Mouse (Mus musculus) midbrain, embryonic 10.5 days (tissue): ENCODE measurements around the gene Pde4dip. TPM values are rescaled to one million over a fixed set of nuclear protein-coding genes. Genes with fewer than 3 reads are reported as not detected.
A peak's percentile ranks its signal among the peaks of the same experiment; 100 is the strongest.

Experiments used
- DNase-seq: peaks from one replicate; pipeline ENCODE4 v3.0.0-alpha.2; 2017; ENCODE audit warnings: low spot score
- H3K27ac ChIP-seq: fragments of 300-500 bp; sonication (generic); replicated peaks from 2 replicates; pipeline ENCODE4 v1.5.1; 2016; ENCODE audit warnings: mild to moderate bottlenecking
- H3K27me3 ChIP-seq: fragments of 300-500 bp; sonication (generic); 2 replicates; pipeline ENCODE4 v1.6.1; 2016; ENCODE audit warnings: low read depth, mild to moderate bottlenecking; ENCODE audit not compliant: poor library complexity, severe bottlenecking
- H3K36me3 ChIP-seq: fragments of 300-500 bp; sonication (generic); 2 replicates; pipeline ENCODE4 v1.6.1; 2016; ENCODE audit warnings: mild to moderate bottlenecking, moderate library complexity
- H3K4me1 ChIP-seq: fragments of 300-500 bp; sonication (generic); 2 replicates; pipeline ENCODE4 v1.6.1; 2016
- H3K4me3 ChIP-seq: fragments of 300-500 bp; sonication (generic); 2 replicates; pipeline ENCODE4 v1.5.1; 2016; ENCODE audit warnings: mild to moderate bottlenecking, moderate library complexity
- H3K9me3 ChIP-seq: fragments of 300-500 bp; sonication (generic); replicated peaks from 2 replicates; pipeline ENCODE4 v1.6.1; 2016; ENCODE audit warnings: mild to moderate bottlenecking
- WGBS: fragments of 180-500 bp; shearing (Covaris S2); methylation state at CpG from one replicate; pipeline ENCODE4 v1.1.7; 2016; 5-methylcytosine and 5-hydroxymethylcytosine counted together
- polyA plus RNA-seq: library from polyadenylated mRNA; unstranded; fragments of >200 nt; fragmentation: Nextera tagmentation; extraction: Ambion mirVana; gene quantifications from 2 replicates; pipeline ENCODE4 v1.2.1, GENCODE M21; 2016

Pde4dip gene
- polyA plus RNA-seq, 1 experiment from 2014 or later, result 18.5 TPM

- Histone ChIP-seq H3K36me3 (no peaks in the 10 kb centered on the region), H3K4me3 (peak overlapping the region; percentile 89), H3K27ac (peak overlapping the region; percentile 91), H3K4me1 (peaks cover 42% of the 10 kb centered on the region), H3K27me3 (no peaks in the 10 kb centered on the region), H3K9me3 (no peaks in the 10 kb centered on the region)
- DNase-seq, result peak; percentile 94
- WGBS, result 4% methylated on average over 47 of the region's 47 CpGs
These were observed 120.4 kb downstream of the Pde4dip start for GRCm38 (mm10) chr3:97767771-97768762.

GRCm38 (mm10) chr3:97767041-97767770 lies 121.3 kb downstream of the Pde4dip start:
- Histone ChIP-seq H3K4me1 (peaks cover 44% of the 10 kb centered on the region), H3K27ac (peak overlapping the region; percentile 91), H3K4me3 (peak overlapping the region; percentile 89), H3K9me3 (no peaks in the 10 kb centered on the region), H3K36me3 (no peaks in the 10 kb centered on the region), H3K27me3 (no peaks in the 10 kb centered on the region)
- WGBS, result 6% methylated on average over 40 of the region's 40 CpGs
- DNase-seq, result no peak

GRCm38 (mm10) chr3:97766459-97766858 lies 122.0 kb downstream of the Pde4dip start:
- DNase-seq, result no peak
- H3K4me3 ChIP-seq, result peak overlapping the region; percentile 89
- peaks cover 44% of the 10 kb centered on the region for H3K4me1 ChIP-seq
- no peak overlapping the region for H3K27ac ChIP-seq
- no peaks in the 10 kb centered on the region for H3K27me3 ChIP-seq
- WGBS, result 65% methylated on average over 9 of the region's 9 CpGs
- H3K9me3 ChIP-seq, result no peaks in the 10 kb centered on the region
- no peaks in the 10 kb centered on the region for H3K36me3 ChIP-seq

DNA sequence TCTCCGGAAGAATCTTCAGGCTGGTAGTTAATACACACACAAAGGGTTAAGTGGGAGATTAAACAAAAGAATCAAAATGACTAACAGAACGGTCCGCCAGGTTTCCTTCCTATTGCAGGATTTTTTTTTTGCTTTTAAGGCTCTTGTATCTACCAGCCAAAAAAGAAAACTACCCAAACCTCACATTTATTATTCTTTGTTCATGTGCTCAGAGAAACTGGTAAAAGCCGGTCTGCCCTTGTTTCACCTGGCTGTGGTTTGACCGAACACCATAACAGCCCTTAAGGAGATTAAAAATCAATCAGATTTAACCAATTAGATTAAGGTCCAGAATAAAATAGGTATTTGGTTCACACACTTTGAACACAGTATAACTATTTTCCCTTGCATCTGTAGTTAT lies 124.4 kb downstream of the Pde4dip start:
- no peaks in the 10 kb centered on the region for H3K36me3 ChIP-seq
- no peak for DNase-seq
- WGBS, result 76% methylated on average over 5 of the region's 5 CpGs
- no peaks in the 10 kb centered on the region for H3K27me3 ChIP-seq
- H3K4me3 ChIP-seq, result no peak overlapping the region
- H3K27ac ChIP-seq, result no peak overlapping the region
- no peaks in the 10 kb centered on the region for H3K9me3 ChIP-seq
- peaks cover 44% of the 10 kb centered on the region for H3K4me1 ChIP-seq

DNA sequence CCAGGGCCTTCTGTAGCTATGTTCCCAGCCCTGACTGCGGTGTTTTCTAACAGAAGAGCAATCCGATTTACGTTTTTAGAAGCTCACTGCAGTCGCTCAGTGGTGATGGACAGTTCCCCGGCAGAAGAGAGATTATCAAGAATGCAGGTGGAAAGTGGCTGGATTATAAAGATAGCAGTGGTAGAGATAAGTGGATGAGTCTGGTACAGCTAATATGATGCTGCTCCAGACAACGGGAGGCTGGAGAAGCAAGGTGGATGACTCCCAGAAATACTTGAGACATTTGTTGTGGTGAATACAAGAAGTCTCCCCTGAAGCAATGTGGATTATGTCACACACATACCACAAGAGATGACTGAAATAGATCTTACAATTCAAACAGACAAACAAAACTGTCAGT lies 126.6 kb downstream of the Pde4dip start:
- H3K36me3 ChIP-seq, result peaks cover 16% of the 10 kb centered on the region

DNA sequence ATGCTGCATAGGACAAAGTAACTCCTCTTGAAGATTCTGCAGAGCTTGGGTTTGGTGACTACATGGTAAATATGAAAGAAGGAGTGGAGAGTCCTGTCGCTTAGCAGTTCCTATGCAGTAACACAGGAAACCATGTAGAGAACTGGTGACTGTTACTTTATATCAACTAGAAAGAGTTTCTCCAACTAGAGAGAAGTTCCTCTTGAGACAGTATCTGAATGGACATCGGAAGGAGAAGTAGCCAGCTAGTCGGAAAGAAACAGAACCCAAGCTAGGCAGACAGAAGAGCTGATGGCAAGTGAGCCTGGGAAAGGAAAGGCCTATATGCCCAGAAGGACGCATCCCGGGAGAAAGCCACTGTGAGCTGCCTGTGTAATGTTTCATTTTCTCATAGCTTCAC lies 127.3 kb downstream of the Pde4dip start:
- Histone ChIP-seq H3K9me3 (no peaks in the 10 kb centered on the region), H3K36me3 (peaks cover 24% of the 10 kb centered on the region), H3K4me1 (peaks cover 29% of the 10 kb centered on the region), H3K27ac (no peak overlapping the region), H3K27me3 (no peaks in the 10 kb centered on the region), H3K4me3 (no peak overlapping the region)
- no peak for DNase-seq
- 92% methylated on average over 5 of the region's 5 CpGs for WGBS

More for the DNA sequence above, 126.6 kb downstream of the Pde4dip start:
- H3K9me3 ChIP-seq, result no peaks in the 10 kb centered on the region
- DNase-seq, result no peak
- H3K27ac ChIP-seq, result no peak overlapping the region
- H3K4me1 ChIP-seq, result peaks cover 37% of the 10 kb centered on the region
- H3K4me3 ChIP-seq, result no peak overlapping the region
- no peaks in the 10 kb centered on the region for H3K27me3 ChIP-seq
- WGBS, result 93% methylated on average over 6 of the region's 6 CpGs

- no peak for DNase-seq
- WGBS, result 87% methylated on average over 5 of the region's 5 CpGs
- no peak overlapping the region for H3K27ac ChIP-seq
- H3K9me3 ChIP-seq, result no peaks in the 10 kb centered on the region
- peaks cover 37% of the 10 kb centered on the region for H3K36me3 ChIP-seq
- no peaks in the 10 kb centered on the region for H3K27me3 ChIP-seq
- H3K4me1 ChIP-seq, result peaks cover 20% of the 10 kb centered on the region
- H3K4me3 ChIP-seq, result no peak overlapping the region
These were observed 128.7 kb downstream of the Pde4dip start for GRCm38 (mm10) chr3:97759846-97760245.

- H3K36me3 ChIP-seq, result peaks cover 61% of the 10 kb centered on the region
- DNase-seq, result no peak
- no peaks in the 10 kb centered on the region for H3K4me1 ChIP-seq
- no peak overlapping the region for H3K4me3 ChIP-seq
- no peaks in the 10 kb centered on the region for H3K27me3 ChIP-seq
- WGBS, result 95% methylated on average over 10 of the region's 10 CpGs
- H3K27ac ChIP-seq, result no peak overlapping the region
- H3K9me3 ChIP-seq, result no peaks in the 10 kb centered on the region
These were observed 131.0 kb downstream of the Pde4dip start for GRCm38 (mm10) chr3:97757501-97757900.

DNA sequence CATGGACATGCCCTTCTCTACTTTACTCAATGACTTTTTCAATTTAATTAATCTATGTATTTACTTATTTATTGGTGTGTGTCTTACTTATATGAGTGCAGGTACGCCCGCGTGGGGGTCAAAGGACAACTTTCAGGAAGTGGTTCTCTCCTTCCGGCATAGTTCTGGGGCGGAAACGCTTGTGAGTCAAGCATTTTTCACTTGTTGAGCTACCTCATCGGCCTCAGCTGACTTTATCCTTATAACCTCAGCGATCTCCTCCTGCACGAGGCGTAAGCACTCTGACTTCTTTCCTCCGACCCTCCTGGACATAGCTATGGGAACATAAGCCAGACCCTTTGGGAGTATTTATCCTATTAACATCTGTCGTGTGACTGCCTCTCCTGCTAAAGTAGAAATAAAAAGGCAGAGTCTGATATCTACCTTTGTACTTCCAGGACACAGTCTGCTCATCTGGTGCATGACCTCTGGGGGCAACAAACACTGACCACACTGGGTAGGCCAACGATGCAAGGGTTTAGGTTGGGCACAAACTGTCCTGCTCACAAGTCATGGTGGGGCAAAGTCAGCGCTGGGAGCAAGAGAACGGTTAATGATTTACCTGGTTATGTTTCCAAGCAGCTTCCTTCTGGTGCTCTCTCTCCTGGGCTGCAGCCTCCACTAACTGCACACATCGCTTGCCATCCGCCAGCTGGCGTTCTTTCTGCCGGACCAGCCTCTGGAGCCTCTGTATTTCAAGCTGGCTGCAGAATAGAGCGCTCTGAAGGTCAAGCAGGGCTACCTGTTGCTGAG lies 132.0 kb downstream of the Pde4dip start:
- 93% methylated on average over 20 of the region's 20 CpGs for WGBS
- H3K36me3 ChIP-seq, result peaks cover 71% of the 10 kb centered on the region
- no peak overlapping the region for H3K4me3 ChIP-seq
- no peaks in the 10 kb centered on the region for H3K27me3 ChIP-seq
- H3K4me1 ChIP-seq, result no peaks in the 10 kb centered on the region
- no peak overlapping the region for H3K27ac ChIP-seq
- no peaks in the 10 kb centered on the region for H3K9me3 ChIP-seq
- no peak for DNase-seq

- H3K9me3 ChIP-seq, result no peaks in the 10 kb centered on the region
- no peak overlapping the region for H3K27ac ChIP-seq
- no peak for DNase-seq
- WGBS, result 93% methylated on average over 14 of the region's 14 CpGs
- H3K36me3 ChIP-seq, result peaks cover 81% of the 10 kb centered on the region
- no peaks in the 10 kb centered on the region for H3K4me1 ChIP-seq
- no peaks in the 10 kb centered on the region for H3K27me3 ChIP-seq
- H3K4me3 ChIP-seq, result no peak overlapping the region
These were observed 133.1 kb downstream of the Pde4dip start for GRCm38 (mm10) chr3:97755411-97755810.

- H3K4me1 ChIP-seq, result no peaks in the 10 kb centered on the region
- no peak for DNase-seq
- no peak overlapping the region for H3K27ac ChIP-seq
- no peaks in the 10 kb centered on the region for H3K27me3 ChIP-seq
- WGBS, result 80% methylated on average over 3 of the region's 3 CpGs
- H3K4me3 ChIP-seq, result no peak overlapping the region
- no peaks in the 10 kb centered on the region for H3K9me3 ChIP-seq
- H3K36me3 ChIP-seq, result peaks cover 98% of the 10 kb centered on the region
These were observed 135.6 kb downstream of the Pde4dip start for GRCm38 (mm10) chr3:97752901-97753300.

- no peaks in the 10 kb centered on the region for H3K27me3 ChIP-seq
- no peak overlapping the region for H3K27ac ChIP-seq
- DNase-seq, result no peak
- no peaks in the 10 kb centered on the region for H3K9me3 ChIP-seq
- WGBS, result 94% methylated on average over 21 of the region's 21 CpGs
- H3K4me1 ChIP-seq, result no peaks in the 10 kb centered on the region
- no peak overlapping the region for H3K4me3 ChIP-seq
- H3K36me3 ChIP-seq, result peaks cover 98% of the 10 kb centered on the region
These were observed 136.9 kb downstream of the Pde4dip start for GRCm38 (mm10) chr3:97751566-97751965.
